8 mouse cellular contexts compared by ENCODE assay signal in the genomic region with DNA sequence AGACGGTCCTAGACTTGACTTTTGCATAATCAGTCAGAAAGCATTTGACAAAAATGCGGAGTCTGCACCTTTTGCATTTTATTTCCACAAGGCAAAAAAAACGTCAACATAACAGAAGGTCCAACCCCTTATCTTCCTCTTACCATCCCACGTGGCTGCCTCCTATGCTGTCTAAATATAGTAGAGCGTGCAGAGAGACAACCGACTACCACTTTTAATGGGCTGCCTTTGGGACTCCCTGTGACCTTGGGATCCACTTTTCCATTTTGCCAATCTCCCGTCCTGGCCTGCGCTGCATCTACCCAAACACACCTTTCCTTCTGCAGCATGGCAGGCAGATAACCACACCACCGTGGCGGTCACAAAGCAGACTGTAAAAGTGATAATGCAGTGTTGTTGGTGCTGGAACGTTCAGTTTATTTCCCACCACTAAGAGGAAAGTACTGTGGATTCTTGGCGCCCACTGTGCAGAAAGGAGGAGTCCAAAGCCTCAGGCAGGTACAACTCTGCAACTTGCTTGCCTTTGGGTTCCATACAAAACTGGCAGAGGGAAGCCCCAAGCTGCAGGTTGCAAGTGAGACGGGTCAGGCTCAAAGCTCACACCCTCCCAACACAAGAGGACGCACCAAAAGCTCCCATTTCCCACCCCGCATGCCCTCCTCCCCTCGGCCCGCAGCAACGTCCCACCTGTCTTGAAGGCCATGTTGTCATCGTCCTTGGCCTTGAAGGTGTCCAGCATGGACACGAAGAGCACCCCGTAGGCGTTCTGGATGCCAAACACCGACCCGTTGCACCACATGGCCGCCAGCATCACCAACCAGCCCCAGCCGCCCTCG. TPM values are rescaled to one million over a fixed set of nuclear protein-coding genes. Genes with fewer than 3 reads are reported as not detected.
DNase-seq lines count a peak whose midpoint lies in the region; ATAC-seq and TF ChIP-seq lines count a peak whose summit lies in the region.

No protein-coding gene starts in this region.

- peak overlapping the region; percentile 93 for H3K4me3 ChIP-seq in G1E (ENCODE audit: low read depth, low read length)
- H3K4me3 ChIP-seq in erythroblast, embryonic 14.5 days (replicated peaks): peak overlapping the region; percentile 70
- peak overlapping the region; percentile 61 for H3K4me3 ChIP-seq in limb, embryonic 15.5 days
- H3K4me3 ChIP-seq in neural tube, embryonic 12.5 days: peak overlapping the region; percentile 60

- ATAC-seq in cerebellum, adult (ENCODE audit: insufficient number of reproducible peaks, low FRiP score, low TSS enrichment): peak; percentile 33
- peak; percentile 43 for ATAC-seq in G1E (ENCODE audit: extremely low read depth, insufficient number of reproducible peaks, low FRiP score, poor library complexity, severe bottlenecking)
- ATAC-seq in limb, embryonic 15.5 days (ENCODE audit: insufficient number of reproducible peaks, low FRiP score, low TSS enrichment, low read depth): no peak
- ATAC-seq in neural tube, embryonic 12.5 days (ENCODE audit: low FRiP score, low read depth): peak; percentile 52; the same call in 1 of the 2 replicates

- WGBS in limb, embryonic 15.5 days: 19% methylated on average over 27 of the region's 27 CpGs
- 25% methylated on average over 27 of the region's 27 CpGs for WGBS in neural tube, embryonic 12.5 days

- TF ChIP-seq CTCF in G1E (IDR thresholded peaks at IDR 0.05; ENCODE audit: low read depth, low read length): no peak

- H3K36me3 ChIP-seq in G1E (replicated peaks): peaks cover 28% of the 10 kb centered on the region
- peaks cover 60% of the 10 kb centered on the region for H3K36me3 ChIP-seq in erythroblast, embryonic 14.5 days (ENCODE audit: control insufficient read depth)
- no peaks in the 10 kb centered on the region for H3K36me3 ChIP-seq in limb, embryonic 15.5 days
- no peaks in the 10 kb centered on the region for H3K36me3 ChIP-seq in neural tube, embryonic 12.5 days

- no peak for DNase-seq in cerebellum, postnatal 4 days (ENCODE audit: low spot score in 2 of 2)
- peak; percentile 38 for DNase-seq in G1E (ENCODE audit: low spot score)
- peak; percentile 22 to 35 for DNase-seq in heart, postnatal 36 days
- DNase-seq in c-Kit-positive CD71-positive TER-119-positive erythroid progenitor cells, embryonic 14.5 days (ENCODE audit: low spot score): no peak

- H3K9ac ChIP-seq in limb, embryonic 15.5 days: peak overlapping the region; percentile 68
- H3K9ac ChIP-seq in neural tube, embryonic 12.5 days: peak overlapping the region; percentile 70

- H3K4me1 ChIP-seq in G1E (ENCODE audit: insufficient read depth, low read depth, low read length): peaks cover 62% of the 10 kb centered on the region
- H3K4me1 ChIP-seq in erythroblast, embryonic 14.5 days (ENCODE audit: control insufficient read depth): peaks cover 79% of the 10 kb centered on the region
- H3K4me1 ChIP-seq in limb, embryonic 15.5 days: peaks cover 6% of the 10 kb centered on the region
- peaks cover 12% of the 10 kb centered on the region for H3K4me1 ChIP-seq in neural tube, embryonic 12.5 days

- no peaks in the 10 kb centered on the region for H3K27me3 ChIP-seq in G1E (ENCODE audit: insufficient read depth, low read length)
- H3K27me3 ChIP-seq in erythroblast, embryonic 14.5 days (ENCODE audit: control insufficient read depth): no peaks in the 10 kb centered on the region
- no peaks in the 10 kb centered on the region for H3K27me3 ChIP-seq in limb, embryonic 15.5 days
- H3K27me3 ChIP-seq in neural tube, embryonic 12.5 days (replicated peaks): no peaks in the 10 kb centered on the region; the same call in 1 of the 2 replicates

- intact Hi-C loops in heart, postnatal 36 days (cut with DNase I): loop anchor here (5.0 kb wide), 2 partner anchors 71 to 74 kb away; no protein-coding TSS in a partner anchor

- H3K27ac ChIP-seq in limb, embryonic 15.5 days: no peak overlapping the region
- no peak overlapping the region for H3K27ac ChIP-seq in neural tube, embryonic 12.5 days

- peak overlapping the region; percentile 97 for H3K4me2 ChIP-seq in limb, embryonic 15.5 days
- H3K4me2 ChIP-seq in neural tube, embryonic 12.5 days (replicated peaks): peak overlapping the region; percentile 95

- H3K9me3 ChIP-seq in G1E (replicated peaks): no peaks in the 10 kb centered on the region
- no peaks in the 10 kb centered on the region for H3K9me3 ChIP-seq in erythroblast, embryonic 14.5 days (ENCODE audit: control insufficient read depth, low read length)
- no peaks in the 10 kb centered on the region for H3K9me3 ChIP-seq in limb, embryonic 15.5 days
- no peaks in the 10 kb centered on the region for H3K9me3 ChIP-seq in neural tube, embryonic 12.5 days

RNA-seq across cellular contexts. Expression of a gene that starts 0.8 kb away (rescaled TPM):
- total RNA-seq in G1E (2014; fragmentation: Nextera tagmentation) (22.4 and 117 TPM in 2 replicates), G1E (2017) (16.9 and 18.8 TPM in 2 replicates)
- polyA plus RNA-seq in G1E (2012): 5.7 and 7.2 TPM in 2 replicates
- 9.7 and 11.1 TPM in 2 replicates for polyA plus RNA-seq in erythroblast, embryonic 14.5 days (2012)
- 10 to 100 TPM; 17.8 to 23.8 TPM for total RNA-seq in heart, postnatal 36 days (2021)
- polyA plus RNA-seq in limb, embryonic 15.5 days (2015; fragmentation: Nextera tagmentation; extraction: Ambion mirVana): 7.3 and 7.9 TPM in 2 replicates
- 4.5 and 5.0 TPM in 2 replicates for polyA plus RNA-seq in neural tube, embryonic 12.5 days (2016; fragmentation: Nextera tagmentation; extraction: Ambion mirVana)

Comparison
In these comparisons a context has a peak if more than half of its experiments do, and no peak if none do; other contexts are left out.
1. DNase-seq: peak in G1E (single experiment) and heart, postnatal 36 days (2 of 2); none in cerebellum, postnatal 4 days (0 of 2) and c-Kit-positive CD71-positive TER-119-positive erythroid progenitor cells, embryonic 14.5 days (single experiment).
2. Peak in every context shown above with its lines, with median percentiles within 50 percentile points of each other: H3K4me3 ChIP-seq.